Mouse (Mus musculus) left cerebral cortex, adult 2 months (tissue): Measurements from ENCODE around the gene Zfyve19. TPM values are rescaled to one million over a fixed set of nuclear protein-coding genes. Genes with fewer than 3 reads are reported as not detected.

Experiments used
- DNase-seq, 2 experiments: peaks; one replicate each; pipeline ENCODE4 v3.0.0; 2021 to 2022; ENCODE audit warnings: low spot score in 2 of 2, mixed read lengths in 1 of 2; ENCODE audit errors: extremely low spot score in 1 of 2
- H3K27ac ChIP-seq: fragments of 200-600 bp; 2 replicates; pipeline ENCODE4 v1.8.1; 2022
- H3K4me3 ChIP-seq: fragments of 200-600 bp; 2 replicates; pipeline ENCODE4 v1.8.1; 2022
- CTCF ChIP-seq: fragments of 200-600 bp; IDR thresholded peaks from 2 replicates; pipeline ENCODE4 v1.8.1; 2022; ENCODE audit warnings: antibody characterized with exemption, mild to moderate bottlenecking, moderate library complexity
- intact Hi-C: fragments of 180-260 bp; cut with DNase I; formaldehyde crosslinking; loops from one replicate; pipeline ENCODE4 v1.15.1; 2025
- long read RNA-seq, 2 experiments: library from polyadenylated mRNA; stranded (forward); transcript quantifications; one replicate each; pipeline ENCODE4 v2.0.0; 2021; ENCODE audit warnings: borderline mapping rate in 2 of 2
- total RNA-seq, 2 experiments: library from RNA; stranded (reverse); gene quantifications; 2 replicates each; pipeline ENCODE4 v1.2.3; 2021

Zfyve19 gene
- 10 to 100 TPM; 38.0 to 41.9 TPM for total RNA-seq
- long read RNA-seq, experiment 1, transcript Zfyve19-201 (11 exons, 2,008 nt): major isoform, 8 of 17 reads
- long read RNA-seq, experiment 1, partial matches to known transcripts: 1 of 17 reads
- long read RNA-seq, experiment 1, other reads (novel, unspliced or antisense): 8 of 17 reads
- long read RNA-seq, experiment 2, transcript Zfyve19-201 (11 exons, 2,008 nt): major isoform, 6 of 13 reads
- long read RNA-seq, experiment 2, partial matches to known transcripts: 1 of 13 reads
- long read RNA-seq, experiment 2, other reads (novel, unspliced or antisense): 6 of 13 reads

- Histone ChIP-seq H3K27ac (peak within 1 kb of the TSS; percentile 89), H3K4me3 (peak within 1 kb of the TSS; percentile 72)
- no peak for TF ChIP-seq CTCF
- DNase-seq: peak; percentile 96 to 97
- intact Hi-C loops: loop anchor here (2.0 kb wide), 1 partner anchor 80 kb away; the partner anchor contains the start of gene Vps18
Observed at GRCm38 (mm10) chr2:119208344-119209175, at the start of gene Zfyve19, which contains the start of gene Dnajc17. Zfyve19 (plus strand) TSS chr2:119208617. Dnajc17 (minus strand) TSS chr2:119208795.

- no peak overlapping the region for H3K27ac ChIP-seq
- H3K4me3 ChIP-seq: no peak overlapping the region
- no peak for TF ChIP-seq CTCF
- DNase-seq: no peak
- intact Hi-C loops: no loop called here
Observed at GRCm38 (mm10) chr2:119161247-119161646, 47.2 kb upstream of the Zfyve19 start.

- Histone ChIP-seq H3K4me3 (no peak overlapping the region), H3K27ac (no peak overlapping the region)
- no peak for DNase-seq
- TF ChIP-seq CTCF: no peak
- intact Hi-C loops: no loop called here
Observed at GRCm38 (mm10) chr2:119163135-119163534, 45.3 kb upstream of the Zfyve19 start.

GRCm38 (mm10) chr2:119163999-119164398 lies 44.4 kb upstream of the Zfyve19 start:
- Histone ChIP-seq H3K27ac (no peak overlapping the region), H3K4me3 (no peak overlapping the region)
- no peak for TF ChIP-seq CTCF
- DNase-seq: no peak
- intact Hi-C loops: no loop called here

- no peak for DNase-seq
- Histone ChIP-seq H3K4me3 (no peak overlapping the region), H3K27ac (no peak overlapping the region)
- no peak; the same call in 1 of the 2 replicates for TF ChIP-seq CTCF
- intact Hi-C loops: no loop called here
Observed at GRCm38 (mm10) chr2:119165401-119165800, 43.0 kb upstream of the Zfyve19 start.

- no peak within 1 kb of the TSS for H3K27ac ChIP-seq
- H3K4me3 ChIP-seq: peak within 1 kb of the TSS; percentile 59
- TF ChIP-seq CTCF: peak; percentile 19
- intact Hi-C loops: no loop called here
- DNase-seq: peak; percentile 30 to 57
Observed at GRCm38 (mm10) chr2:119166901-119167865, 41.2 kb upstream of the Zfyve19 start, which contains the start of gene Gchfr. Gchfr (plus strand) TSS chr2:119167773.

GRCm38 (mm10) chr2:119167866-119168256 lies 40.6 kb upstream of the Zfyve19 start:
- no peak for TF ChIP-seq CTCF
- intact Hi-C loops: no loop called here
- Histone ChIP-seq H3K27ac (no peak overlapping the region), H3K4me3 (peak overlapping the region; percentile 59)
- no peak for DNase-seq

- intact Hi-C loops: no loop called here
- TF ChIP-seq CTCF: no peak
- H3K4me3 ChIP-seq: no peak overlapping the region
Observed at GRCm38 (mm10) chr2:119170282-119170681, 38.1 kb upstream of the Zfyve19 start.

GRCm38 (mm10) chr2:119171574-119171973 lies 36.8 kb upstream of the Zfyve19 start:
- Histone ChIP-seq H3K27ac (no peak overlapping the region), H3K4me3 (no peak overlapping the region)
- DNase-seq: no peak
- intact Hi-C loops: no loop called here
- TF ChIP-seq CTCF: no peak

More at GRCm38 (mm10) chr2:119170282-119170681, 38.1 kb upstream of the Zfyve19 start:
- DNase-seq: no peak
- H3K27ac ChIP-seq: no peak overlapping the region

- no peak for TF ChIP-seq CTCF
- DNase-seq: no peak
- Histone ChIP-seq H3K4me3 (no peak overlapping the region), H3K27ac (no peak overlapping the region)
- intact Hi-C loops: no loop called here
Observed at GRCm38 (mm10) chr2:119172446-119172845, 36.0 kb upstream of the Zfyve19 start.

GRCm38 (mm10) chr2:119172862-119173576 lies 35.4 kb upstream of the Zfyve19 start:
- no peak for TF ChIP-seq CTCF
- intact Hi-C loops: no loop called here
- Histone ChIP-seq H3K4me3 (no peak overlapping the region), H3K27ac (no peak overlapping the region)
- DNase-seq: peak in 1 of 2 experiments; percentile 22
